Mouse (Mus musculus) limb, embryonic 14.5 days (tissue): ENCODE measurements at regions not wholly inside any gene's neighbourhood (a gene's known extent, or its start where the extent isn't known, plus 50 kb on each side); places are given as distances from the start of the nearest gene placed in this dataset.

ENCODE experiments used
- ATAC-seq: fragments of 200-750 bp; cut with Nextera tagmentation; 2 replicates; pipeline ENCODE4 v1.8.0; 2017; ENCODE audit warnings: low read depth, moderate number of reproducible peaks, moderate TSS enrichment; ENCODE audit not compliant: low FRiP score
- DNase-seq: peaks from one replicate; pipeline ENCODE4 v3.0.0-alpha.2; 2015; ENCODE audit warnings: low spot score
- H3K27ac ChIP-seq: fragments of 300-500 bp; sonication (generic); replicated peaks from 2 replicates; pipeline ENCODE4 v1.5.1; 2014; ENCODE audit warnings: low read depth, mild to moderate bottlenecking, low read length, moderate library complexity, mixed read lengths
- H3K27me3 ChIP-seq: fragments of 300-500 bp; sonication (generic); 2 replicates; pipeline ENCODE4 v1.6.1; 2014; ENCODE audit warnings: low read length, mixed read lengths; ENCODE audit not compliant: control insufficient read depth, insufficient read depth
- H3K36me3 ChIP-seq: fragments of 300-500 bp; sonication (generic); 2 replicates; pipeline ENCODE4 v1.6.1; 2014; ENCODE audit warnings: mild to moderate bottlenecking, low read length, moderate library complexity, mixed read lengths; ENCODE audit not compliant: control insufficient read depth, insufficient read depth
- H3K4me1 ChIP-seq: fragments of 300-500 bp; sonication (generic); 2 replicates; pipeline ENCODE4 v1.6.1; 2014; ENCODE audit warnings: antibody characterized with exemption, low read length, mixed read lengths; ENCODE audit not compliant: control insufficient read depth, insufficient read depth
- H3K4me2 ChIP-seq: fragments of 300-500 bp; sonication (generic); replicated peaks from 2 replicates; pipeline ENCODE4 v1.6.1; 2014; ENCODE audit warnings: low read depth, mild to moderate bottlenecking, low read length, moderate library complexity; ENCODE audit not compliant: severe bottlenecking
- H3K4me3 ChIP-seq: fragments of 300-500 bp; sonication (generic); replicated peaks from 2 replicates; pipeline ENCODE4 v1.5.1; 2014; ENCODE audit warnings: low read length
- H3K9ac ChIP-seq: fragments of 300-500 bp; sonication (generic); 2 replicates; pipeline ENCODE4 v1.6.1; 2014; ENCODE audit warnings: mild to moderate bottlenecking, low read depth, low read length, moderate library complexity; ENCODE audit not compliant: severe bottlenecking
- H3K9me3 ChIP-seq: fragments of 300-500 bp; sonication (generic); 2 replicates; pipeline ENCODE4 v1.6.1; 2016; ENCODE audit warnings: low read length; ENCODE audit not compliant: control insufficient read depth
- POLR2A ChIP-seq: fragments of 200-500 bp; IDR thresholded peaks from 2 replicates; pipeline ENCODE4 v1.8.0; 2012; ENCODE audit warnings: inconsistent platforms, mild to moderate bottlenecking, moderate library complexity, borderline replicate concordance; ENCODE audit not compliant: insufficient read depth, insufficient read length; ENCODE audit errors: extremely low read depth
- WGBS: fragments of 180-500 bp; shearing (Covaris S2); extraction: QIAGEN DNeasy Blood & Tissue Kit; methylation state at CpG from one replicate; pipeline ENCODE4 v1.1.7; 2014; 5-methylcytosine and 5-hydroxymethylcytosine counted together

DNA sequence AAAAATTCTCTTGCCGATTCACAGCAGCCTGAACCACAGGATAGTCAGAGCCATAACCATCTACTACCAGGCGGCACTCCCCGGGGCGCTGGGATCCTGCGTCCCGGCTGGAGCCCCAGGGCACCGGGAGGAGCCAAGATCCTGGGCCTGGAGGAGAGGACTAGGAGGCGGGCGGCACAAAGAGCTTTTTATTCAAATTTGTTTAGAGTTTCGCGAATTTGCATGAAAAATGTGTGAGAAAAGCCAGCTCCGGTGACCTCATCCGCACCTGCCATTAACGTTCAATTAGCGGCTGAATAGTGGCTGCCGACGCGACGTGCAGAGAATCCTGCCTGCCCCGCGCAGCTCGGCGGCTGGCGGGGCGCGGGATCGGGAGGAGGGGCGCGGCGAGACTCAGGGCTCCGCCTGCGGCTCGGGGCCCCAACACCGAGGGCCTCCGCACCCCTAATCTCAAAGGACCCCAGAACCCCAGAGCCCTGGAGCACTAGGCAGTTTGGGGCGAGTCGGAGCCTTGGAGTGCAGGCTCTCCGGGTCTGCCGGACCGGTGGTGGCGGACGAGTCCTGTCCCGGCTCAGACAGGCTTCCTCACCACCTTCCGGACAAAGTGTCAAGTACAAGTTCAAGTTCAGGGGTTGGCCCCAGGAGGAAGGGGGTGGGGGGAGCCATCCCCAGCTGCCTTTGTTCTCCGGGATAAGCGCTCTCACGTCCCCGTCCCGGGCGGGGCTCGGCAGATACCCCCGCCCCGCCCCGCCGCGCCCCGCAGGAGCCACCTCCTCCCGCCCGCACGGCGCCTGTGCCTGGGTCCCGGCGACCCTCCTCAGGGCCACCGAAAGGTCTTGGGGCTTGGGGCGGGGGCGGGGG, 69.3 kb upstream of the Polg start:
- no peak for ATAC-seq
- H3K4me2 ChIP-seq: peak overlapping the region; percentile 63
- under 1% methylated on average over 47 of the region's 66 CpGs for WGBS
- H3K27ac ChIP-seq: no peak overlapping the region
- no peaks in the 10 kb centered on the region for H3K36me3 ChIP-seq
- no peak for TF ChIP-seq POLR2A
- peak overlapping the region; percentile 39 for H3K4me3 ChIP-seq
- no peaks in the 10 kb centered on the region for H3K9me3 ChIP-seq
- peaks cover 7% of the 10 kb centered on the region for H3K4me1 ChIP-seq
- H3K27me3 ChIP-seq: peaks cover 94% of the 10 kb centered on the region
- no peak for DNase-seq
- peak overlapping the region; percentile 44 for H3K9ac ChIP-seq

GRCm38 (mm10) chr7:79534819-79535218, 68.7 kb upstream of the Polg start:
- H3K4me1 ChIP-seq: peaks cover 7% of the 10 kb centered on the region
- no peaks in the 10 kb centered on the region for H3K36me3 ChIP-seq
- H3K9ac ChIP-seq: no peak overlapping the region
- no peak for DNase-seq
- H3K27me3 ChIP-seq: peaks cover 95% of the 10 kb centered on the region
- TF ChIP-seq POLR2A: no peak
- no peak overlapping the region for H3K27ac ChIP-seq
- peak overlapping the region; percentile 39; the same call in 1 of the 2 replicates for H3K4me3 ChIP-seq
- H3K9me3 ChIP-seq: no peaks in the 10 kb centered on the region
- 7% methylated on average over 7 of the region's 7 CpGs for whole genome bisulfite sequencing
- no peak for ATAC-seq
- peak overlapping the region; percentile 63 for H3K4me2 ChIP-seq

DNA sequence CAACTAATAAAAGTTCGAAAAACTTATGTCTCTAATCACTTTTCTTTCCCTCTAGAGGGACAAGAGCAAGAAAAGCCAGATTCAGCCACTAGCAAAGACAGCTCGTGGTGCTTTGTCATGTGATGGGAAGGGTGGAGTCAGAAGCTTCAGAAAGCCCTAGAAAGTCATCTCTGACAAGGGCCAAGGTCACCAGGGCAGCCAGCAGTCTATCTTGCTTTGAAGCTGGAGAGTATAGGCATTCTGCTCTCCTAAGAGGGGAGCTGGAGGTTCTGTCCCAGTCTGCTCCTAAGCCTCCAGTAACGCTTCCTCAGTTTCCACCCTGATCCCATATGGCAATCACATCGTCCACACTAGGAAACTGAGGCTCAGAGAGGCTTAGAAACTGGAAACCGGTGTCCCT, 68.2 kb upstream of the Polg start:
- Histone ChIP-seq H3K9ac (no peak overlapping the region), H3K4me1 (peaks cover 7% of the 10 kb centered on the region), H3K27ac (no peak overlapping the region), H3K36me3 (no peaks in the 10 kb centered on the region), H3K27me3 (peaks cover 95% of the 10 kb centered on the region), H3K4me3 (no peak overlapping the region), H3K4me2 (no peak overlapping the region), H3K9me3 (no peaks in the 10 kb centered on the region)
- ATAC-seq (no peak), DNase-seq (no peak)
- no peak for TF ChIP-seq POLR2A
- 8% methylated on average over 5 of the region's 5 CpGs for WGBS

- H3K9me3 ChIP-seq: no peaks in the 10 kb centered on the region
- no peak overlapping the region for H3K27ac ChIP-seq
- no peak overlapping the region for H3K9ac ChIP-seq
- no peak overlapping the region for H3K4me2 ChIP-seq
- DNase-seq: no peak
- ATAC-seq: no peak
- no peaks in the 10 kb centered on the region for H3K36me3 ChIP-seq
- H3K27me3 ChIP-seq: peaks cover 81% of the 10 kb centered on the region
- H3K4me1 ChIP-seq: peaks cover 7% of the 10 kb centered on the region
- TF ChIP-seq POLR2A: no peak
- 60% methylated on average over 5 of the region's 5 CpGs for WGBS
- no peak overlapping the region for H3K4me3 ChIP-seq
Measured at GRCm38 (mm10) chr7:79532626-79533140, 66.5 kb upstream of the Polg start.

- Histone ChIP-seq H3K27ac (no peak overlapping the region), H3K4me3 (no peak overlapping the region), H3K9me3 (no peaks in the 10 kb centered on the region), H3K36me3 (no peaks in the 10 kb centered on the region), H3K4me2 (no peak overlapping the region), H3K27me3 (peaks cover 72% of the 10 kb centered on the region), H3K4me1 (peaks cover 7% of the 10 kb centered on the region), H3K9ac (no peak overlapping the region)
- ATAC-seq (no peak), DNase-seq (no peak)
- no peak for TF ChIP-seq POLR2A
- 13% methylated on average over 12 of the region's 12 CpGs for WGBS
Measured at GRCm38 (mm10) chr7:79531551-79532356, 65.6 kb upstream of the Polg start.
